Mouse (Mus musculus): Measurements from ENCODE around the gene Kcnh1.

GRCm38 (mm10) chr1:192347327-192347726 lies 156.8 kb downstream of the Kcnh1 start:
- TF ChIP-seq EP300 (optimal IDR thresholded peaks at IDR 0.05) (no peak), CTCF (IDR thresholded peaks at IDR 0.05; ENCODE audit: low read depth) (no peak)

Measured in stomach, postnatal 0 days (tissue).